Mouse (Mus musculus) forebrain, embryonic 11.5 days (tissue): ENCODE measurements at regions not wholly inside any gene's neighbourhood (a gene's known extent, or its start where the extent isn't known, plus 50 kb on each side); places are given as distances from the start of the nearest gene placed in this dataset.

Experiments
- ATAC-seq: fragments of 200-750 bp; cut with Nextera tagmentation; replicated peaks from 2 replicates; pipeline ENCODE4 v1.8.0; 2017; ENCODE audit warnings: moderate TSS enrichment; ENCODE audit not compliant: low FRiP score
- DNase-seq: peaks from one replicate; pipeline ENCODE4 v3.0.0-alpha.2; 2017; ENCODE audit warnings: low spot score
- H3K27ac ChIP-seq: fragments of 300-500 bp; sonication (generic); 2 replicates; pipeline ENCODE4 v1.5.1; 2014; ENCODE audit warnings: low read depth, low read length
- H3K27me3 ChIP-seq: fragments of 300-500 bp; sonication (generic); 2 replicates; pipeline ENCODE4 v1.6.1; 2014; ENCODE audit warnings: mild to moderate bottlenecking, low read length, mixed read lengths; ENCODE audit not compliant: control insufficient read depth, insufficient read depth
- H3K36me3 ChIP-seq: fragments of 300-500 bp; sonication (generic); 2 replicates; pipeline ENCODE4 v1.6.1; 2014; ENCODE audit warnings: mild to moderate bottlenecking, low read length, moderate library complexity, mixed read lengths; ENCODE audit not compliant: control insufficient read depth, insufficient read depth
- H3K4me1 ChIP-seq: fragments of 300-500 bp; sonication (generic); replicated peaks from 2 replicates; pipeline ENCODE4 v1.6.1; 2014; ENCODE audit warnings: low read length, mixed read lengths; ENCODE audit not compliant: control insufficient read depth, insufficient read depth
- H3K4me2 ChIP-seq: fragments of 300-500 bp; sonication (generic); 2 replicates; pipeline ENCODE4 v1.6.1; 2014; ENCODE audit warnings: low read depth, mild to moderate bottlenecking, low read length, moderate library complexity, mixed read lengths; ENCODE audit not compliant: severe bottlenecking
- H3K4me3 ChIP-seq: fragments of 300-500 bp; sonication (generic); 2 replicates; pipeline ENCODE4 v1.5.1; 2014; ENCODE audit warnings: low read depth, low read length
- H3K9ac ChIP-seq: fragments of 300-500 bp; sonication (generic); 2 replicates; pipeline ENCODE4 v1.6.1; 2014; ENCODE audit warnings: low read length
- H3K9me3 ChIP-seq: fragments of 300-500 bp; sonication (generic); 2 replicates; pipeline ENCODE4 v1.6.1; 2016; ENCODE audit warnings: low read length, mixed read lengths; ENCODE audit not compliant: control insufficient read depth
- WGBS: fragments of 180-500 bp; shearing (Covaris S2); extraction: QIAGEN DNeasy Blood & Tissue Kit; methylation state at CpG from one replicate; pipeline ENCODE4 v1.1.7; 2014; 5-methylcytosine and 5-hydroxymethylcytosine counted together

DNA sequence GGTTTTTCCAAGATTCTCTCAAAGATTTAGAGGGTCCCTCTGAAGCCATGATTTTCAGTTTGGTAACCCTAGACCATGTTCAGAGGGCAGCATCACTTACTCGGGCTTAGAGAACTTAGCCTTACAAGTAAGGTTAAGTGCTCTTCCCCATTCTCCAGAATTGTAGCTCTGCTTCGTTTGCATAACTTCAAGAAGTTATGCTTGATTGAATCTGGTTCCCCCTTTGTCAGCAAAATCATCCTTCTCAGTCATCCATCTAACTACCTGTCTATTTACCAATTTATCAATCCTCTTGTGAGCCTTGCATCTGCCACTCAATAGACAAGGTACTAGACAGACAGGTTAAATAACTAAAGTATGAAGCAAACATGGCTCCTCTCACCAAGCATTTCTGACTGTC is 856.1 kb upstream of the Cited2 start:
- Histone ChIP-seq H3K4me2 (no peak overlapping the region), H3K9me3 (no peaks in the 10 kb centered on the region), H3K9ac (no peak overlapping the region), H3K36me3 (no peaks in the 10 kb centered on the region), H3K4me3 (no peak overlapping the region), H3K4me1 (no peaks in the 10 kb centered on the region), H3K27ac (no peak overlapping the region), H3K27me3 (no peaks in the 10 kb centered on the region)
- ATAC-seq (no peak), DNase-seq (no peak)
- WGBS: 86% methylated on average over 2 of the region's 2 CpGs

DNA sequence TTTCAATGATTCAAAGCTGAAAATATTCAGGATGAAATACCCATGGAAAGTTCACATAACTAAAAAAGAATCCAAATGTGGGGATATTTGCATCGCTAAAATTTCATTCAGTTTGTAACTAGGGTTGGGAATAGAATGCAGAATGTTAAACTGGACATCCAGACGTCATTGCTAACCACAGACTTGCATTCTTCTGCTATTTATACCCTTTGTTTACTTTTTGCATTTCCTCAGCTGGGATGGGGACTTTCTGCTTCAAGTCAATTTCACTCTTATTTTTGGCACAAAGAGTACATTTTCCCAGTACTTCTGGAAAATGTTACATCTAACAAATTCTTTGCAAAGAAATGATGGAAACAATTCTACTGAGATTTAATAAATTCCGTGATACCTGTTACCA is 848.9 kb upstream of the Cited2 start:
- H3K4me2 ChIP-seq: no peak overlapping the region
- H3K27me3 ChIP-seq: no peaks in the 10 kb centered on the region
- H3K9me3 ChIP-seq: no peaks in the 10 kb centered on the region

DNA sequence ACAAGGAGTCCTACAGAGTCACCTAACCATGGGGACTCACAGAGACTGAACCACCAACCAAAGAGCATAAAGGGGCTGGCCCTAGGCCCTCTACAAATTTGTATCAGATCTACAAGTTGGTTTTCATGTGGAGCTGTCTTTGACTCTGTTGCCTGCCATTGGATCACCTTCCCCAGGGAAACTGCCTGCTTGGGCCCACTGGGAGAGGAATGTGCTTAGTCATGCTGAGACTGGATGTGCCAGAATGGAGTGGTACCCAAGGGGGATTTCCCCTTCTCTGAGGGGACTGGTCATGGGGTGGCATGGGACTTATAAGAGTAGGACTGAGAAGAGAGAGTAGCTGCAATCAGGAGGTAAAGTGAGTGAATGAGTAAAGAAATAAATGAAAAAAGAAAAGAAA is 844.8 kb upstream of the Cited2 start:
- DNase-seq (no peak), ATAC-seq (no peak)
- H3K36me3 ChIP-seq: no peaks in the 10 kb centered on the region
- no peak overlapping the region for H3K4me2 ChIP-seq
- no peak overlapping the region for H3K9ac ChIP-seq
- no peak overlapping the region for H3K4me3 ChIP-seq
- no peaks in the 10 kb centered on the region for H3K27me3 ChIP-seq
- no peak overlapping the region for H3K27ac ChIP-seq
- no peaks in the 10 kb centered on the region for H3K4me1 ChIP-seq
- H3K9me3 ChIP-seq: no peaks in the 10 kb centered on the region

More for the DNA sequence above, 848.9 kb upstream of the Cited2 start:
- Histone ChIP-seq H3K4me1 (no peaks in the 10 kb centered on the region), H3K4me3 (no peak overlapping the region), H3K36me3 (no peaks in the 10 kb centered on the region), H3K9ac (no peak overlapping the region), H3K27ac (no peak overlapping the region)
- DNase-seq (no peak), ATAC-seq (no peak)
- 80% methylated on average over 3 of the region's 3 CpGs for WGBS

DNA sequence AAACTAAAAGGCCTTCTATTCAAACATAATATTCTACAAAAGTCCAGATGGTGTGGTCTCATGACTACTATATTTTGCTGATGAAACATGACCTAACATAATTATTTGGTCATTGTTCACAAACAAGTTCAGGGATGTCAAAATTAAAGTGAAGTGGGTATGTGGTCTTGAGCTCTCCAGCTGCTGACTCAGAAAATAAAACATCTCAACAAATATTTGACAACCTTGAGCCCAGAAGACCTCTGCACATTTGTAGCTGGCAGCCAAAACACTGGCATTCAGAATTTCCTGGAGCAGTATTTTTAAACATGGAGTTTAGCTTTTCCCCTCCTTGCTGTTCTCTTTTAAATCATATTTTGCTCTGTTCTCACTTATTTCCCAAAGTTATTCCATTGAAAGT is 829.7 kb upstream of the Cited2 start:
- ATAC-seq: no peak
- Histone ChIP-seq H3K4me2 (no peak overlapping the region), H3K36me3 (no peaks in the 10 kb centered on the region)

DNA sequence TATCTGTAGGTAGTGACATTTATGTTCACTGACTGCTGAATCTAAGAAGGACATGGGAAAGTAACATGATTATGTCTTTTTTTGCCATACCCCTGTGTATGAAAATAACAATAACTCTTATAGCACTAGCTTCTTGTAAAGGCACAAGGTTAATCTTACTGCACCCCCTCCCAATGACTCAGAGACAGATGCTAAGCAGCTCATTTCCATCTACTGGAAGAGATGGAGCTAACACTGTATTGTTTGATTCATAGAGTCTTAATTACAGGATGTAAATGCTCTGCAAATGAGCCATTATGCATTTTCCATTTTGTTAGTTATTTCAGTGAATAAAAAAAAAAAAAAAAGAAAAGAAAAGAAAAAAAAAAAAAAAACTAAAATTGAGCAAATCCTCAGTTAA is 827.7 kb upstream of the Cited2 start:
- Histone ChIP-seq H3K27me3 (no peaks in the 10 kb centered on the region), H3K36me3 (no peaks in the 10 kb centered on the region), H3K27ac (no peak overlapping the region), H3K9me3 (no peaks in the 10 kb centered on the region), H3K4me2 (no peak overlapping the region), H3K4me3 (no peak overlapping the region), H3K9ac (no peak overlapping the region), H3K4me1 (no peaks in the 10 kb centered on the region)
- ATAC-seq (no peak), DNase-seq (no peak)

More for the DNA sequence above, 829.7 kb upstream of the Cited2 start:
- Histone ChIP-seq H3K27ac (no peak overlapping the region), H3K4me1 (no peaks in the 10 kb centered on the region), H3K9ac (no peak overlapping the region), H3K27me3 (no peaks in the 10 kb centered on the region), H3K4me3 (no peak overlapping the region), H3K9me3 (no peaks in the 10 kb centered on the region)
- DNase-seq: no peak

DNA sequence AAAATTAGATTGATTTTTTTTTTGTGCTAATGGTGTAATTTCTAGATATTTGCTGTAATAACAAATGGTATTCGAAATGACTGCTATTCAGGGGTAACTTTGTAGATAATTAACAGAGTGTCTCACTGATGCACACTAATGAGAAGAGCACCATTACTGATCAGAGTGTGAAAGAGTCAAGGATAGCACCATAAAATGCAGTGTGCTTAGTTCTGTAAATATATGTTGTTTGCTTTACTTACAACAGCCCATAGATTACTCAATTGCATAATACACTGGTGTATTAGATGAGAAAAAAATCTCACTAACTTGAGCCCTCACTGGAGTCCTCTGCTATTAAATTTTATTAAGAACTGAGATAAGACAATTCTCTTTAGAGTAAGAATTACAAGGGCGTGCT is 800.1 kb upstream of the Cited2 start:
- Histone ChIP-seq H3K4me1 (no peaks in the 10 kb centered on the region), H3K4me3 (no peak overlapping the region), H3K9me3 (no peaks in the 10 kb centered on the region), H3K27ac (no peak overlapping the region), H3K27me3 (no peaks in the 10 kb centered on the region), H3K9ac (no peak overlapping the region), H3K36me3 (no peaks in the 10 kb centered on the region), H3K4me2 (no peak overlapping the region)
- no peak for ATAC-seq
- no peak for DNase-seq
- 76% methylated on average over 2 of the region's 2 CpGs for WGBS

DNA sequence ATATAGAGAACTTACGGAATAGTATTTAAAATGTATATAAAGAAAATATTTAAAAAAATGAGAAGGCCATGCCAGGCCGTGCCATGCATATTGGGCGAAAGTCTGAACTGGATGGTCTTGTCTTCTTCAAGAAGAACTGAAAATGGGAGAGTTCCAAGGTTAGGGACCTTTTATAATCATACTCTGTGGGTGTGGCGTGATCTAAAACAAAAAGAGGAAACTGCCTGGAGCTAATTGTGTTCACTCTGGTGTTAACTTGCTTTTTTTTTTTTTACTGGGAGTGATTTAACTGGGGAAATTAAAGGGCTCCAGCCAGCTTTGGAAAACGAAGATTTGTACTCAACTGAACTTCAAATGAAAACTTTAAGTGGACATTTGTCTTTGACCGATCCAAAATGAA is 799.2 kb upstream of the Cited2 start:
- no peak overlapping the region for H3K4me3 ChIP-seq
- H3K9ac ChIP-seq: no peak overlapping the region
- no peak overlapping the region for H3K4me2 ChIP-seq
- no peaks in the 10 kb centered on the region for H3K9me3 ChIP-seq
- 82% methylated on average over 6 of the region's 6 CpGs for WGBS
- H3K27me3 ChIP-seq: no peaks in the 10 kb centered on the region
- no peak overlapping the region for H3K27ac ChIP-seq
- ATAC-seq: no peak
- no peaks in the 10 kb centered on the region for H3K4me1 ChIP-seq
- H3K36me3 ChIP-seq: no peaks in the 10 kb centered on the region
- no peak for DNase-seq

DNA sequence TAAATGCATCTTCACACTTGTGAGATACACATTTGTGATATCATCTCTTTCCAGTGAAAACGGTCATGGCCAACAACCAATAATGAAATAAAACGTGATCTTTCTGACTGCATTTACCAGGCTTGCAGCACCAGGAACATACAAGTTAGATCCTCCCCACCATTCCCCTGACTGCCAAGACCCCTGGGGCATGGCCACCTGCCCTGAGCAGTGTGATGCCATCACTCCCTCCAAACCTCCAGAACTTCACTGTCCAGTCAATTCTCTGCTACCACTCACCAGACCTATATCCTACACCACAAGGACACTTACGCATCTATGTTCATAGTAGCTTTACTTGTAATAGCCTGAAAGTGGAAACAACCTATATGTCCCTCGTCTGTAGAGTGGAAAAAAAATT is 785.3 kb upstream of the Cited2 start:
- no peak for ATAC-seq
- no peaks in the 10 kb centered on the region for H3K27me3 ChIP-seq

DNA sequence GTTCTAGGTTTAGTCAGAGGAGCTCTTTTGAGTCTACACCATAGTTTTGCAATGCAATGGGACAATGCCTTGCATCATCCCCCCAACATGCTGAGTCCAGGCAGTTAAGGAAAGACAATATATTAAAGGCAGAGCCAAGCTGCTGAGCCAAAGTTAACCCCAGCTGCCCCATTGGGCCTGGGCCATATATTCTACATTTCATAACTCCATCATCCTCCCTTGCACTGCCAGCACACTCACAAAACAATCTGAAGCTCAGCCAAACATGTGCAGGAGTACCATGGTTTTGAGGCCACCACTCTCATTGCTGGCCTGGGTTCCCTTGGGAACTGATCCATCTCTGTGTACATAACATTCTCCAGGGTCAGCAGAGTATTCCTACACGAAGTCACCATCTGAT is 771.4 kb upstream of the Cited2 start:
- Histone ChIP-seq H3K9me3 (no peaks in the 10 kb centered on the region), H3K36me3 (no peaks in the 10 kb centered on the region), H3K27me3 (no peaks in the 10 kb centered on the region), H3K9ac (no peak overlapping the region), H3K4me3 (no peak overlapping the region), H3K27ac (no peak overlapping the region), H3K4me1 (no peaks in the 10 kb centered on the region; the same call in 1 of the 2 replicates), H3K4me2 (no peak overlapping the region)
- 82% methylated on average over 1 of the region's 1 CpGs for WGBS
- ATAC-seq (no peak), DNase-seq (no peak)

More for the DNA sequence above, 785.3 kb upstream of the Cited2 start:
- Histone ChIP-seq H3K9me3 (no peaks in the 10 kb centered on the region), H3K9ac (no peak overlapping the region), H3K27ac (no peak overlapping the region), H3K4me2 (no peak overlapping the region), H3K4me3 (no peak overlapping the region), H3K4me1 (no peaks in the 10 kb centered on the region), H3K36me3 (no peaks in the 10 kb centered on the region)
- no peak for DNase-seq
- WGBS: 91% methylated on average over 4 of the region's 4 CpGs
